Mouse (Mus musculus): ENCODE measurements around the gene Fry.

- no peak for TF ChIP-seq CTCF (IDR thresholded peaks at IDR 0.05; ENCODE audit: extremely low read depth, insufficient read length, insufficient replicate concordance, low read depth, low read length)
- no peak for TF ChIP-seq POLR2A (IDR thresholded peaks at IDR 0.05; ENCODE audit: low read depth, low read length)
Measured at GRCm38 (mm10) chr5:150518064-150518463, 399.6 kb downstream of the Fry start, which contains the start of gene Zar1l.
